Mouse (Mus musculus): ENCODE measurements around the gene Col16a1. TPM values are rescaled to one million over a fixed set of nuclear protein-coding genes. Genes with fewer than 3 reads are reported as not detected.

Gene Col16a1
- total RNA-seq, 1 experiment from 2014 or later = 31.5 TPM

DNA sequence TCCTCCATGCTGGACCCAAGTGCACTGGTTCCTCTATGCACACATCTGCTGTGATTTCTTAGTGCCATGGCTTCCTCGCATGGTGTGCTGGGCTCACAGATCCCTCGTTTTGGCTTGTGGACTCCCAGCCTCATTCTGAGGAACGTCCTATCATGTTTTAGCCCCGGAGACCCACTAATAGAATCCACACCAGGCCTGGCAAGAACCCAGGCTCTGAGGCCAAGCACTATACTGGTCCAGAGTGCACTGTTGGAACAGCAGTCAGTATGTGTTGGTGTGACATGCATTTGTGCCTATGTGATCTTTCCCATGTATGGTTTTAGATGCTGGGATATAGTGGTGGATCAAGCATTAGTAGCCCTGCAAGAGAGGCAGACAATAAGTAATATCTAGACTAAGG, 25.7 kb downstream of the Col16a1 start:
- ATAC-seq (replicated peaks in 1 of 2; ENCODE audit: insufficient read depth in 1 of 2, low FRiP score in 2 of 2, low TSS enrichment in 1 of 2, low read depth in 1 of 2, poor library complexity in 2 of 2, severe bottlenecking in 2 of 2) = no peak

- ATAC-seq (replicated peaks in 1 of 2; ENCODE audit: insufficient read depth in 1 of 2, low FRiP score in 2 of 2, low TSS enrichment in 1 of 2, low read depth in 1 of 2, poor library complexity in 2 of 2, severe bottlenecking in 2 of 2) = peak; percentile 88
Measured at GRCm38 (mm10) chr4:130074761-130075515, 27.3 kb downstream of the Col16a1 start.

GRCm38 (mm10) chr4:130076856-130077255, 29.2 kb downstream of the Col16a1 start:
- no peak for ATAC-seq (replicated peaks in 1 of 2; ENCODE audit: insufficient read depth in 1 of 2, low FRiP score in 2 of 2, low TSS enrichment in 1 of 2, low read depth in 1 of 2, poor library complexity in 2 of 2, severe bottlenecking in 2 of 2)

DNA sequence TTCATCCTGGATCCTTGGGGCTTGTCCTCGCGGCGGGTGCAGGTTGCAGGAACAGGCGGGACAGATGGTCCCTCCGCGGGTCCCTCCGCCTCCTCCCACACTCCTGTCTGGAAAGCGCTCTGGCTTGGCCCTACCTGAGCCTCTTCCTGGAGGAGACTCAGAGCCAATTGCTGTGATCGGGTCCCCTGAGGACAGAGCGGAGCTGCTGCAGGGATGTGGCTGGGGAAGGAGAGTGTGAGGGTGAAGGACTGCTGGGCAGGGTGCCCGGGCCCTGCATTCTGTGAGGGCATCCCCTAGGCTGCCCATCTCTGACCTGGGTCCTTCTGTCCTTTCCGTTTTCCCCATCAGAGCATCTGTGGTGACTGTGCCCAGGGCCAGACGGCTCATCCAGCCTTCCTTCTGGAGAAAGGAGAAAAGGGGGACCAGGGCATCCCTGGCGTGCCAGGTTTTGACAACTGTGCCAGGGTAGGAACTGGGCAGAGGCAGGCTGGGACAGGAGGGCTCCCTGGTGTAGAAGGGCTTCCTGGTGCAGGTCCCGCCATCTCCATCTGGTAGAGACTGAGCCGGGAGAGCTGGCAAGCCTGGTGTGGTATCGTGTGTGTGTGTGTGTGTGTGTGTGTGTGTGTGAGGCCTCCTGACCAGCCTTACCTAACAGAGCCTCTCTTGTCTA, 31.3 kb downstream of the Col16a1 start:
- no peak for ATAC-seq (replicated peaks in 1 of 2; ENCODE audit: insufficient read depth in 1 of 2, low FRiP score in 2 of 2, low TSS enrichment in 1 of 2, low read depth in 1 of 2, poor library complexity in 2 of 2, severe bottlenecking in 2 of 2)

DNA sequence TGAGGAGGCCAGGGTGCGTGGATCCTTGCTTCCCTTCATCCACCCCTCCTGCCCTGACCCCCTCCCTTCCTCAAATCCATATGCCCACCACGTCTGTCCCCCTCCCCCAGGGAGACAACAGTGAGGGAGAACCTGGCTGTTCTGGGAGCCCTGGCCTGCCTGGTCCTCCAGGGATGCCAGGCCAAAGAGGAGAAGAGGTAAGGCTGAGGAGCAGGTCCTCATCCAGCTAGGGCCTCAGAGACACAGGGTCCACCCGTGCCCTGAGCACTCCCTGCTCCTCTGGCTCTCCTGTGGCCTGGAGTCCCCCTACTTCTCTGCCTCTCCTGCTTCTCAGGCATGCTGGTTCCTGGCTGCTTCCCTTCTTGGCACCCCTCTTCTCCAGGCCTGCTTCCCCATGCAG, 31.9 kb downstream of the Col16a1 start:
- no peak for ATAC-seq (replicated peaks in 1 of 2; ENCODE audit: insufficient read depth in 1 of 2, low FRiP score in 2 of 2, low TSS enrichment in 1 of 2, low read depth in 1 of 2, poor library complexity in 2 of 2, severe bottlenecking in 2 of 2)

DNA sequence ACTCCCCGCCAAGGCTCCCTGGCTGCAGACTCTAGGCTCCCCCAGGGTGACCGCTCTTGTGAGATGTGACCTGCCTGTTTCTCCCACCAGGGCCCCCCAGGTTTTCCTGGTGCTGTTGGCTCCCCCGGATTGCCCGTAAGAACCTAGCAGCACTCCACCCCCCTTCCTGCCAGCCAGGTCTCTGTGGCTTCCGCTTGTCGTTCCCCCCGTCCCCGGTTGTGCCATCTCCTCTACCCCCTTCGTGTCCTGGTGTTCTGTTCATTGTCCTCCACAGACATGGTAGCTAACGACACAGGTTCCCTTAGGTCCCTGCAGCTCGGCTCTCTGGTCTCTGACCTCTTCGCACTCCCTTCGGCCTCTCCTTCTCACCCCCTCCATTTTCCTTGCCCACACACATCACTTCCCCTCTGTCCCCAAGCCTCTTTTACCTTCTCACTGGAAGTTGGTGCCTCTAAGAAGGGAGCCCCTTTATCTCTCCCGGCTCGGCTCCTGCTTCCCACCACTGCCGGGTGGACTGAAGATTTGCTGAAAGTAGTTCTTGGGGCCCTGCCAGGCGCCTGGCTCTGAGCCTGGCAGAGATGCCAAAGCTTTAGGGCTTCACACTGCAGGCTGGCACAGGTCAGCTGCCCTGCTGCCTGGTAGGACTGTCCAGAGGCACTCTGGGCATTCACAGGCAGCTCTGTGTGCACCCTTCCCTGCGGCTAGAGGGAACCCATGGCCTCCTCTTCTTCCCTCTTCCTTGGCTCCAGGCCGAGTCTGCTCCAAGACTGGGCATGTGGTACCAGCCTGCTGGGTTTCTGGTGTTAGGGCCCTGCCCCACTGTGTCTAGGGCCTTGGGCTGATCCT, 33.9 kb downstream of the Col16a1 start:
- peak; percentile 36 to 53 for ATAC-seq (replicated peaks in 1 of 2; ENCODE audit: insufficient read depth in 1 of 2, low FRiP score in 2 of 2, low TSS enrichment in 1 of 2, low read depth in 1 of 2, poor library complexity in 2 of 2, severe bottlenecking in 2 of 2)

DNA sequence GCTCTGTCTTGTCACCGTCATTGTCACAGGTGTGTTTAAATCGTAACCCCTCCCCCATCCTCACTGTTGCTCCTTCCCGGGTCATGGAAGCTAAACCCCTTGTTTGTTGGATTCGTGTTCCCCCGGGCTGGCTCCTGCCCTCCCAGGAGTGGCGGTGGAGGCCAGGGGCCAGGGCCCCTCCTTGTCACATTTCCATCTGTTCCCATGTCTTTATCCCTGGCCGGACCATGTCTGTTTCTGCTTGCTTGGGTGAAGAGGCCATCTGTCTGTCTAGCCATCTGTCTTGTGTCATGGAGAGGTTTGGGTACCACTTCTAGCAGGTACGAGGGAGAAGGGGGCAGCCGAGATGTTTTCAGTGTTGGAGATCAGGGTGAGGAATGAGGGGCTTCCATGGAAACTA, 34.6 kb downstream of the Col16a1 start:
- ATAC-seq (replicated peaks in 1 of 2; ENCODE audit: insufficient read depth in 1 of 2, low FRiP score in 2 of 2, low TSS enrichment in 1 of 2, low read depth in 1 of 2, poor library complexity in 2 of 2, severe bottlenecking in 2 of 2) = no peak

- no peak for ATAC-seq (replicated peaks in 1 of 2; ENCODE audit: insufficient read depth in 1 of 2, low FRiP score in 2 of 2, low TSS enrichment in 1 of 2, low read depth in 1 of 2, poor library complexity in 2 of 2, severe bottlenecking in 2 of 2)
Measured at GRCm38 (mm10) chr4:130084331-130084945, 36.8 kb downstream of the Col16a1 start.

DNA sequence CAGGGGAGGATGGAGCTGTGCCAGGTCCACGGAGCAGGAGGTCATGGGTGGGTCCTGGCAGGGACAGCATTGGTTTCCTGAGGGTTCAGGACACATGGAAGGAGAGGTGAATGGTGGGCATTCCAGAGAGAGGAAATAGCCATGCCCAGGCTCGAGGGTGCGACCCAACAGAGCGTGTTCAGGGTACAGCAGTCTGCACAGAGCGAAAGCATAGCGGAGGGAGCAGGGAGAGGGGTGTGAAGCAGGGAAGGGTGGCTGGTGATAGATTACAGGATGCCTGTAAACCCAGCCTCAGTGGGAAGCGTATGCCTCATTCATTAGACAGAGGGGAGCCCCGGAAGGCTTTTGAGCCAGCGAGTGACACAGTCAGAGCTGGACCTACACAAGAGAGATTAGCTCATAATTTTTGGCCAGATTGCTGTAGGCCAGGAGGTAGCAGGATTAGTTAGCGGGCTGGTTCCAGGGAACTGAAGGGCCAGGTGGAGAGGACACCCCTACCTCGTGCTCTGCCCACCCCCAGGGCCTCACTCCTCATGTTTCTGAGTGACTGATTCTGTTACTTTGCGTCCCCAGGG, 37.7 kb downstream of the Col16a1 start:
- no peak for ATAC-seq (replicated peaks in 1 of 2; ENCODE audit: insufficient read depth in 1 of 2, low FRiP score in 2 of 2, low TSS enrichment in 1 of 2, low read depth in 1 of 2, poor library complexity in 2 of 2, severe bottlenecking in 2 of 2)

- ATAC-seq (replicated peaks in 1 of 2; ENCODE audit: insufficient read depth in 1 of 2, low FRiP score in 2 of 2, low TSS enrichment in 1 of 2, low read depth in 1 of 2, poor library complexity in 2 of 2, severe bottlenecking in 2 of 2) = peak; percentile 74 to 83
Measured at GRCm38 (mm10) chr4:130087293-130087692, 39.7 kb downstream of the Col16a1 start.

DNA sequence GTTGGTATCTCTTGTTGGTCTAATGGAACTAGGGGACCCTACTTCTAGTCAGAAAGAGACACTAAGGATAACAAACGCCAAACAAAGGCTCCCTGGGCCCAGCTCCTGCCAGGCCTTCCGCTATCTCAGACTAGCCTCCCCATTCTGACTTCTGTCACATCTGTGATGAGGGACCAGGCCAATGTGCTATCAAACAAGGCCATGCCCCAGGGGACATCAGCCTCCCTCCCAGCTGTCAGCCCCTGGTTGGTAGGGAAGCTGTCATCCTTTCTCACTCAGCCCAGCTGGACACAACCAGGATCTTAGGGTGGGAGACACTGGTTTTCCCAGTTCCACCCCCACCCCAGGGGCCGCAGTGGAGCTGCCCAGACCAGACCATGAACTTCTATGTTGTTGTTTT, 47.5 kb downstream of the Col16a1 start:
- no peak for ATAC-seq (replicated peaks in 1 of 2; ENCODE audit: insufficient read depth in 1 of 2, low FRiP score in 2 of 2, low TSS enrichment in 1 of 2, low read depth in 1 of 2, poor library complexity in 2 of 2, severe bottlenecking in 2 of 2)

DNA sequence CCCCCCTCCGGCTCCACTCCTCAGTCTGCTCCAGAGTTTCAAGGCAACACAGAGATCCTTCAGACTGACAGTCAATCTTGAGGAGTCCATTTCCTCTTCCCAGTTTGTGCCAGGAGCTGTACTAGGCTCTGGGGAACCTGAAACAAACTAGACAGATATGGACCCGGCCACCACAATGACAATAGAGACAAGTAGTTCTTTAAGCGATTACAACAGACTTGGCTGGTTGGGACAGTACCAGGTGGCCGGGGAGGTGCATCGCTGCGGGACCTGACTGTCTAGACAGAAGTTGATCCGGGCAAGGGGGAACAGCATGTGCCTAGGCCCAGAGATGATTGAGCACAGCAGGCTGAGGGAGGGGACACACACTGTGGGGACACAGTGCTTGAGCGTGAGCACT, 53.5 kb downstream of the Col16a1 start:
- ATAC-seq (replicated peaks in 1 of 2; ENCODE audit: insufficient read depth in 1 of 2, low FRiP score in 2 of 2, low TSS enrichment in 1 of 2, low read depth in 1 of 2, poor library complexity in 2 of 2, severe bottlenecking in 2 of 2) = no peak

DNA sequence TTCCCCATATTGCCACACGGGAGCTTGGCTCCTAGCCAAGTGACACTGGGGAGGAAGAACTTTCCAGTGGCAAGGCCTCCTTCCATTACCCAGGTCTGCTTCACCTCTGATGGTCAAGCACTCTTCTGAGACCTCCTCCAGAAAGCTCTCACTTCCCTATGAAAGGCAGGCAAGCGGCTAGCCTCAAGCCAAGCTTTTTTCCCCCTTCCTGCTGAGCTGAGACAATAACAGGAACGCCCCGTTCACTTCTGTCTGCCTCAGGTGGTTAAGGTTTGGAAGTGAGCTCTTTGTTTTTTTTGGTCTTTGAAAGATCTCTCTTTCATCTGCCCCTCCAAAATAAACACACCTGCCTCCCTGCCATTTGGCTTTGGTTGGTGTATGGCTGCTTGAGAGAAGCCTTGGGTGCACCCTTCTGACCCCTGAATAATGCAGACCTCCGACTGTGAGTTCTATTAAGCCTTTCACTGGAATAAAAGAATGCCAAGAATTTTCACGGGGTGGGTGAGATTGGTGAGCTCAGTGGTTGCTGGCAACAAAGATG, 54.5 kb downstream of the Col16a1 start, which contains the start of gene Pef1:
Gene Pef1 (plus strand): TSS at position 448 of the 541 bp plus-strand sequence.
- 0 out of 4 replicates have a peak, but pooled peaks of 1 of the 2 experiments have one; percentile 48 for ATAC-seq (replicated peaks in 1 of 2; ENCODE audit: insufficient read depth in 1 of 2, low FRiP score in 2 of 2, low TSS enrichment in 1 of 2, low read depth in 1 of 2, poor library complexity in 2 of 2, severe bottlenecking in 2 of 2)

DNA sequence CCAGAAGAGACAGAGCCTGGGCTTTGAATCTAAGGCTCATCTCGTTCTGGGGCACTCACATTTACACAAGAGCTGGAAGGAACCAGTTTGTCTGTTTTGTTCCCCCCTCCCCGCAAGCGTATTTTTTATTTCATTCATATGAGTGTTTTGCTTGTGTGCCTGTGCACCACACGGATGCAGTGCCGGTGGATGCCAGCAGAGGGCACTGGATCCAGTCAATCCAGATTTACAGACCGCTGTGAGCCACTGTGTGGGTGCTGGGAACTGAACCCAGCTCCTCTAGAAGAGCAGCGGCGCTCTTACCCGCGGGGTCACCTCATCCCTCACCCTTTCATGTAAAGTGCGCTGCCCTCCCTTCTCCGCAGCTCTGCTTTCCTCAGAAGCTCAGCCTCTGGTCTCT, 56.0 kb downstream of the Col16a1 start:
- no peak for ATAC-seq (replicated peaks in 1 of 2; ENCODE audit: insufficient read depth in 1 of 2, low FRiP score in 2 of 2, low TSS enrichment in 1 of 2, low read depth in 1 of 2, poor library complexity in 2 of 2, severe bottlenecking in 2 of 2)

DNA sequence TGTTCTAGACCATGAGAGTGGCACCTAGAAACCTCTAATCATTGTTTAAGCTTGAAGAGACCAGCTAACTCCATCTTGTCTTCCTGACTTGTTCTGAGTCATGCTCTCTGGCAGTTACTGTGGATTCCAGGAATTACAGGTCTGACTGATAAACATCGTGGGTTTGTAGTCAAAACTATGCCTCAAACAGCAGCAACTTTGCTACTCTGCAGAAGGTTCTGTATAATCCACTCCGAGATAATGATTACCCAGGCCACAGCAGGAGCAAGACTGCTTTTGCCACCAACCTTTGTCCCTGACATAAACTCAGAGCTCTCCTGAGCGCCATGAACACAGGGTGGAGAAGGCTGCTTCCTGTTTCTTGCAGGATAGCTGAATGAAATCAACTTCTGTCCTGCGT, 56.9 kb downstream of the Col16a1 start:
- no peak for ATAC-seq (replicated peaks in 1 of 2; ENCODE audit: insufficient read depth in 1 of 2, low FRiP score in 2 of 2, low TSS enrichment in 1 of 2, low read depth in 1 of 2, poor library complexity in 2 of 2, severe bottlenecking in 2 of 2)

GRCm38 (mm10) chr4:130107065-130107443, 59.4 kb downstream of the Col16a1 start:
- peak; percentile 59 to 67 for ATAC-seq (replicated peaks in 1 of 2; ENCODE audit: insufficient read depth in 1 of 2, low FRiP score in 2 of 2, low TSS enrichment in 1 of 2, low read depth in 1 of 2, poor library complexity in 2 of 2, severe bottlenecking in 2 of 2)

Data from hematopoietic stem cell, adult 5-6 weeks (primary cell).